Mouse (Mus musculus): ENCODE measurements around the gene Ttbk1. TPM values are rescaled to one million over a fixed set of nuclear protein-coding genes. Genes with fewer than 3 reads are reported as not detected.

Ttbk1 gene
- polyA plus RNA-seq, 1 experiment from 2014 or later = 0.08 TPM

DNA sequence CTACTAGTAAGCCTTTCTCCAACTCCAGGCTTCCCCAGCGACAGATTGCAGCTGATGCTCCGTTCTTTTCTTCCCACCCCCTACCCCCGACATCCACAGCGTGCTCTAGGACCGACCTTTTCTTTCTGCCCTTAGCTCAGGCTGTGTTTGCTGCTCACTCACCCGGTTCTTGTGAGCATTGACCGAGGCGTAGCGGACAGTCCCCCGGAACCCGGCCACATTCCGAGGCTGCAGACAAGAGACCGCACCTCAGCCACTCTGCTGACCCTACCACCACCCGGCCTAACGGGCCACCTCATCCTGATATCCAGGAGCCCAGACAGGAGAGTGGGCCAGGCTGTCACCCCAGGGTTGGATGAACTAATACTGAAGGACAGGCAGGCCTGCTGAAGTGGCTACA, 10.2 kb downstream of the Ttbk1 start:
- DNase-seq (ENCODE audit: low spot score) = no peak

DNA sequence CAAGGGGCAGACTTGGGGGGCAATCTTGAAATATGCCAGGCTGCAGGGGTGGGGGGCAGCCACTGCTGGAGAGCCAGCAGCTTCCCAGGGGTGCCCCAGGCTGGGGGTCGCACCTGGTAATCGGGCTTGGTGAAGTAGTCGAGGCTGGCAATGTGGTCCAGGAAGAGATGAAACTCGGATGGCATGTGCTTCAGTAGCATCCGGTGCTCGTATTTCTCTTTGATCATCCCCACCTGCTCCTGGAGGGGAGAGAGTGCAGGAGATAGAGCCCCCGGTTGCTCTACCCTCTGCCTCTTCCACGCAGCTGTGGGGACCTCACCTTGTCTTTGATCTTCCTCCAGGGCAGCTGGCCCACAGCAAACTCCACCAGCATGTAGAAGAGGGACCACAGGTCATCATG, 10.9 kb downstream of the Ttbk1 start:
- DNase-seq (ENCODE audit: low spot score) = peak; percentile 59

DNA sequence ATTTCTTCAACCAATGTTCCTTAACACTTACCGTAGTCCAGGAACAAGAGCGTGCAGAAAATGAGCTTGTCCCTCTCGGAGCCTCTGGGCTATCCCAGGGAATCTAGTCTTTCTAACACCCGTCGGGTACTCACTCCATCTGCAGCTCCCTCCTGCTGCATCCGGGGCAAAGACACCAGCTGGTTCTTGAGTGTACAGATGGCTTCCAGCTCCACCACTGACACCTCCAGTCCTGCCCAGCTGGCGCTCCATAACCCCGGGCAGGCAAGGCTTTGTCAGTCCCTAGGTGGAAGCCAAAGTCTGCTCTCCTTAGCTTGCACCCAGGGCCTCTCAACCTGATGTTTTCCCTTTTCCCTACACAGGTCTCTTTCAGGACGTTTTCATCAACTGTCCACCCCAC, 19.6 kb downstream of the Ttbk1 start:
- no peak for DNase-seq (ENCODE audit: low spot score)

DNA sequence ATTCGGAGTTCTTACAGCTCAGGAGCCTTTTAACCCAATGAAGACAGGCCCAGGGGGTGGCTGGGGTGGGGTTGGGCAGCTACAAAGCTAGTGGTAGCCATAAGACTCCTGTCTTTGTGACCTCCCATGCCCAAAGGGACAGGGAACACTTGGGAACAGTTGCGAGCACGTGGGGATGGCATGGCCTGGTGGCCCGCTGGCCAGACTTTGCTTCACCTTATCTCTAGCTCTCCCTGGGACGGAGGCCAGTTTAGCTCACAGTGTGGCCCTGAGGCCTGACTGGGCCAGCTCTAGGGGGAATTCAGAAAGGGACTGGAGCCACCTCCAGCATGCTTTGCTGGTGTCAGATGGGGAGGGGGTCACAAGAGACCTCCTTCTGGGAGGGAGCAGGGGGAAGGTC, 25.2 kb downstream of the Ttbk1 start:
- no peak for DNase-seq (ENCODE audit: low spot score)

DNA sequence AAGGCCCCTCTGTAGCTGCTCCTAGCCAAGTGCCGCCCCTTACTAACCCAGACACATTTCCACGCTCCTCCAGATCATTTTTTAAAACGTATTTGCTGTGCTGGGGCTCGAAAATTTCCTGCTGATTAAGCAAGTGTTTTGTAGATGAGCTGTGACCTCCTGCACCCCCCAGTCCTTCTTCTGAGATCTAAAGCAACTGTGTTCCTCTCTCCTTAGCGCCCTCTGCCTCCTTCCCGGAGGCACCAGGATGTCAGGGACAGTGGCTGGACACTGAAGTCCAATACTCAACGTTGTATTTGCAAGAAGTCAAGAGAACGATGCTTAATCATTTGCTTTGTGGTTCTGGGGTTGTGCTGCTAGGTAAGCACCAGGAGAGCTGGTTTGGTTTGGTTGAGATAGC, 26.1 kb downstream of the Ttbk1 start:
- no peak for DNase-seq (ENCODE audit: low spot score)

- DNase-seq (ENCODE audit: low spot score) = no peak
These were observed 26.8 kb downstream of the Ttbk1 start for GRCm38 (mm10) chr17:46460673-46461072.

DNA sequence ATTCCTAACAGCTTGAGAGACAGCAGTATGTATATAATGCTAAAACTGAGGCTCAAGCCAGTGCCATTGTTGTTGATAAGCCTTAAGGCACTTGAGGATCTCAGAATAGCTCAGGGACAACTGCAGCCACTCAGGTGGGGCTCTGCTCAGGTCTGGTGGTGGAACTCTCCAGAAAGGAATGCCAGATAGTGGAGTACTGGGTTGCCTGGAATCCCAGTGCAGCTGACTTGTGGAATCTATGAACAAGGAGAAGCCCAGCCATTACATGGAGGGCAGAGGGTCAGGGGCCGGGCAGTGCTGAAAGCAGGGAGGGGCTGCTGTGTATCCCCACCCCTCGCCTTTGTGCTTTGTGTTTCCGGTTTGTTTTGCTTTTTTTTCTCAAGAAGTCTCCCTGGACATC, 29.0 kb downstream of the Ttbk1 start:
- DNase-seq (ENCODE audit: low spot score) = no peak

- DNase-seq (ENCODE audit: low spot score) = peak; percentile 53
These were observed 29.7 kb downstream of the Ttbk1 start for GRCm38 (mm10) chr17:46457791-46458190.

- no peak for DNase-seq (ENCODE audit: low spot score)
These were observed 32.3 kb downstream of the Ttbk1 start for GRCm38 (mm10) chr17:46455110-46455691.

- DNase-seq (ENCODE audit: low spot score) = no peak
These were observed 32.9 kb downstream of the Ttbk1 start for GRCm38 (mm10) chr17:46454539-46454938.

GRCm38 (mm10) chr17:46453970-46454411, 33.5 kb downstream of the Ttbk1 start:
- DNase-seq (ENCODE audit: low spot score) = no peak

GRCm38 (mm10) chr17:46453302-46453948, 34.0 kb downstream of the Ttbk1 start:
- no peak for DNase-seq (ENCODE audit: low spot score)

DNA sequence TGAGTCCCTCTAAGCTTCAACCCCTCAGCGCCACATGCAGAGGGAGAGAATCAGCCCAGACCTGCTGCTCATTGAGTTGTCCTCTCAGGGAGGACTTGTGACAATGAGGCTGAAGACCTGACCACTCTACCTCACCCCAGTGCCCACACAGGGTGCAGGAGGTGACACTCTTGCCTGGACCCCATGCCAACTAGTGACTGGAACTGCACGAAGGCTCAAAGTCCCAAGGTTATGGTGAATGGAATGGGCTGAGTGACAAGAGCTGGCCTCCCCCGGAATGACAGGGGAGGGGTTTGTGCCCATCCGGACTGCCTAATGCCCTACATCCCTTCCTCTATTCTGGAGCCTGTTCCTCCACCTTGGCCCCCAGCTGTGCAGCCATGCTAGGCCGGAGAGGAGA, 34.8 kb downstream of the Ttbk1 start:
- DNase-seq (ENCODE audit: low spot score) = no peak

DNA sequence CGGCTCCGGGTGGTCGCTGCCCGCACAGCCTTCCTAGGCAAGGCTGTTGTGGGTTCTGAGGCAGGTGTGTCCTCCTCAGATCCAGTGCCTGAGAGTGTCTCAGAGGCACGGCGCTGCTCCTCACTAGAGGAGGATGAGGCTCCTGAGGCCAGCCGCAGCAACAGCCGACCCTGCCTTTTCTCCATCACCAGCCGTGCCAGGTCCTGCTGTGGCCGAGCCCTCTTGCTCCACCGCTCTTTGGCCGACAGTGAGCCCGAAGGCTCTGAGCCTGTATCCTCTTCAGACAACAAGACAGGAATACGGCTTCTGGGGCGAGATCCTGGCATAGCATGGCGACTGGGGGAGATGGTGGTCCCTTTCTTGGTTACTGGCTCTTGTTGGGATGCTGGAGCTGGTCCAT, 41.2 kb downstream of the Ttbk1 start:
- no peak for DNase-seq (ENCODE audit: low spot score)

GRCm38 (mm10) chr17:46444839-46445579, 42.5 kb downstream of the Ttbk1 start:
- no peak for DNase-seq (ENCODE audit: low spot score)

- no peak for DNase-seq (ENCODE audit: low spot score)
These were observed 48.3 kb downstream of the Ttbk1 start for GRCm38 (mm10) chr17:46439176-46439575.

GRCm38 (mm10) chr17:46438298-46438873, 49.1 kb downstream of the Ttbk1 start, which contains the start of gene Slc22a7:
Gene Slc22a7 (minus strand): TSS chr17:46438457.
- DNase-seq (ENCODE audit: low spot score) = no peak

DNA sequence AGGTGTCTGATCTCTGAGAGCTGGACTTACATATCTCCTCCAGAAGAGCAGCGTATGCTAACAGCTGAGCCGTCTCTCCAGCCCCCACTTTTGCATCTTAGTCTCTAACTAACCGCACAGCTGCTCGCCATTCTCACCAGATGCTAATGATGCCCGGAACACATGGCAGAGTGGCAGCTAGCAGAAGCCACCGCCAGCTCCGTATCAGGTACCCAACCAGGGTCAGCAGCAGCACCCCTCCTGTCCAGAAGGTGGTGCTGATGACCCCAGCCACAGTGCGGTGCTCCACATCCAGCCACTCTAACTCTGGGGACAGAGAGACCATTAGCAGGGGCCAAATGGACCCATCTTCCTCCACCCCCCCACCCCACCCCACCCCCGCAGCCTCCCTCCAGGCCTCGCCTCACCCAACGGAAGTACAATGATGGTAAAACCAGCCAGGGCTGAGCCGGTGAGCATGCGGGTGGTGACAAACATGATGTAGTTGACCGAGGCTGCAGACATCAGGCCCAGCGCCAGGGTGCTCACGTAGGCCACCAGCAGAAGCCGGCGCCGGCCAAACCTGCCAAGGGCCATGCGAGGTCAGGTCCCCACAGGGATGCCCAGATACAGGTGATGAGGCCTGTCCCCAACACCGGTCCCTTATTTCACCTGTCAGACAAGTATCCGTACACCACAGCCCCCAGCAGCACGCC, 50.7 kb downstream of the Ttbk1 start:
- peak; percentile 28 for DNase-seq (ENCODE audit: low spot score)

GRCm38 (mm10) chr17:46433627-46434026, 53.8 kb downstream of the Ttbk1 start:
- no peak for DNase-seq (ENCODE audit: low spot score)

- no peak for DNase-seq (ENCODE audit: low spot score)
These were observed 58.6 kb downstream of the Ttbk1 start, which contains the start of gene Crip3 for GRCm38 (mm10) chr17:46428761-46429414. Gene Crip3 (plus strand): TSS chr17:46428926.

DNA sequence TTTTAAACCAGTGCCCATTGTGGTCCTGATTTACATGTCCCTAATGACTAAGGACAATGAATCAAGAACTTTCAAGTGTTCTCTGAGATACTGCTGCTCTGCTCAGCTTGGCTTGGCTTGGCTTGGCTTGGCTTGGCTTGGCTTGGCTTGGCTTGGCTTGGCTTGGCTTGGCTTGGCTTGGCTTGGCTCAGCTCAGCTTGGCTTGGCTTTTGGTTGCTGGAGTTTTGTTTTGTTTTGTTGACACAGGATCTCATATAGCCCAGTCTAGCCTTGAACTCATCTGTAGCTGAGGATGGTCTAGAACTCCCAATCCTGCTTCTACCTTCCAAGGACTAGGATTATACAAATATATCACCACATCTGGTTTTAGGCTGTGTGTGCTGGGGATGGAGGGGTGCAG, 61.0 kb downstream of the Ttbk1 start:
- DNase-seq (ENCODE audit: low spot score) = no peak
